Mouse (Mus musculus): ENCODE data around the gene Rhobtb1.

- TF ChIP-seq CTCF (IDR thresholded peaks at IDR 0.05; ENCODE audit: extremely low read depth, insufficient read depth, insufficient read length, insufficient replicate concordance) (no peak), POLR2A (IDR thresholded peaks at IDR 0.05; ENCODE audit: low read depth, low read length) (no peak)
These were observed 144.7 kb downstream of the Rhobtb1 start for GRCm38 (mm10) chr10:69295919-69296318.
